Mouse (Mus musculus) midbrain, postnatal 0 days (tissue): ENCODE measurements around the gene Ly6g6d. TPM values are rescaled to one million over a fixed set of nuclear protein-coding genes. Genes with fewer than 3 reads are reported as not detected.
"Not testable (repeated sequence)": the region's sequence is repeated elsewhere in the genome, so short reads cannot be mapped to it uniquely, and the experiment has no call there.

Source experiments
- ATAC-seq: fragments of 200-750 bp; cut with Nextera tagmentation; 2 replicates; pipeline ENCODE4 v1.8.0; 2017; ENCODE audit warnings: moderate number of reproducible peaks, mild to moderate bottlenecking, moderate TSS enrichment, moderate library complexity; ENCODE audit not compliant: low FRiP score
- DNase-seq: peaks from one replicate; pipeline ENCODE4 v3.0.0-alpha.2; 2015; ENCODE audit warnings: low spot score
- H3K27ac ChIP-seq: fragments of 300-500 bp; sonication (generic); 2 replicates; pipeline ENCODE4 v1.5.1; 2014; ENCODE audit warnings: low read depth, mild to moderate bottlenecking, low read length, mixed read lengths
- H3K27me3 ChIP-seq: fragments of 300-500 bp; sonication (generic); 2 replicates; pipeline ENCODE4 v1.6.1; 2014; ENCODE audit warnings: low read length, control low read depth, mixed read lengths; ENCODE audit not compliant: insufficient read depth
- H3K36me3 ChIP-seq: fragments of 300-500 bp; sonication (generic); 2 replicates; pipeline ENCODE4 v1.6.1; 2014; ENCODE audit warnings: low read length, control low read depth, mixed read lengths; ENCODE audit not compliant: insufficient read depth
- H3K4me1 ChIP-seq: fragments of 300-500 bp; sonication (generic); 2 replicates; pipeline ENCODE4 v1.6.1; 2014; ENCODE audit warnings: mild to moderate bottlenecking, control low read depth, antibody characterized with exemption, low read length, mixed read lengths; ENCODE audit not compliant: insufficient read depth
- H3K4me2 ChIP-seq: fragments of 300-500 bp; sonication (generic); 2 replicates; pipeline ENCODE4 v1.6.1; 2014; ENCODE audit warnings: low read depth, mild to moderate bottlenecking, low read length, mixed read lengths; ENCODE audit not compliant: poor library complexity, severe bottlenecking
- H3K4me3 ChIP-seq: fragments of 300-500 bp; sonication (generic); 2 replicates; pipeline ENCODE4 v1.5.1; 2014; ENCODE audit warnings: low read depth, mild to moderate bottlenecking, low read length, moderate library complexity
- H3K9ac ChIP-seq: fragments of 300-500 bp; sonication (generic); replicated peaks from 2 replicates; pipeline ENCODE4 v1.6.1; 2014; ENCODE audit warnings: mild to moderate bottlenecking, low read length, moderate library complexity, mixed read lengths; ENCODE audit not compliant: poor library complexity, severe bottlenecking
- H3K9me3 ChIP-seq: fragments of 300-500 bp; sonication (generic); 2 replicates; pipeline ENCODE4 v1.6.1; 2016; ENCODE audit warnings: low read length, control low read depth
- CTCF ChIP-seq: IDR thresholded peaks from 2 replicates; pipeline ENCODE4 v1.5.1; 2016; ENCODE audit warnings: antibody characterized with exemption, mild to moderate bottlenecking
- WGBS: fragments of 180-500 bp; shearing (Covaris S2); extraction: QIAGEN DNeasy Blood & Tissue Kit; methylation state at CpG from one replicate; pipeline ENCODE4 v1.1.7; 2014; 5-methylcytosine and 5-hydroxymethylcytosine counted together
- polyA plus RNA-seq: library from polyadenylated mRNA; unstranded; fragments of >200 nt; fragmentation: Nextera tagmentation; extraction: Ambion mirVana; gene quantifications from 2 replicates; pipeline ENCODE4 v1.2.1, GENCODE M21; 2015
- total RNA-seq: library from RNA; depleted of rRNA; stranded (reverse); fragments of >200 nt; gene quantifications from 2 replicates; pipeline ENCODE4 v1.2.3, GENCODE M21; 2014

Gene Ly6g6d
- total and polyA plus RNA-seq, 2 experiments from 2014 or later, result 1.1 TPM; not detected in 1

DNA sequence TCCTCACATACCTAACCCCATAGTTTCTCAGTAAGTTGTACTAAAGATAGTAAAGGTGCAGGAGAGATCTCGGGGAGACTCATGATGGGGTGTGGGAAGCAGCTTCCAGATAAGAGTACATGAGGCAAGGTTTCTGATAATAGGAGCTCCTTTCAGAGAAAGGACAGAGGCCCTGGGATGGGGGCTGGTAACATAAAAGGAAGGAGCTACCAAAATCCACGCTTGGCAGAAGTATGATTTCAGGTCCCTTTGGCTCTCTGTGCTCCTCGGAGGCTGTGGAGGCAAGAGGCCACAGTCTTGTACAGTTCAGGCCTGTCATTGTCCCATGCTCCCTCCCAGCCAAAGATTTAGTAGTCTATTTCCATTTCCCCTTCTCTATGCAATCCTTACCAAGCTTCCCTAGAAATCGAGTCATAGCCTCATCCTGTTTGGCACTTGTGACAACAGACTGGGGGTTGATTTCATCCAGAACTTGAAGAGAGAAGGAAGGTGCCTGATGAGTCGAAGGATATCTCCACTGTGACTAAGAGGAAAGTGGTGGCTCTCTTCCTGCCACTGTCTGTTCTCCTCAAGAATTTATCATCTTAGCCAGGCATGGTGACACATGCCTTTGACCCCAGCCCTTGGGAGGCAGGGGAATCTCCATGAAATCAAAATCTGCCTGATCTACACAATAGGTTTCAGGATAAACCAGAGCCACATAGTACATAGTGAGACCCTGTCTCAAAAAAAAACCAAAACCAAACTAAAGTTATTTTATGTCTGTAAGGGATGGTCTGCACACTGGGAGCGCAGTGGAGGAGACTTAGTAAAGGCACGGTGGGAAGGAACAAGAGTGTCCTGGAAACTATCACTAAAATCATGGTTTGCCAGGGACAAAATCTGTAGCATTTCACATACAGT lies 32.7 kb downstream of the Ly6g6d start:
- 84% methylated on average over 7 of the region's 7 CpGs for WGBS
- no peaks in the 10 kb centered on the region for H3K9me3 ChIP-seq
- no peaks in the 10 kb centered on the region; the same call in 1 of the 2 replicates for H3K4me1 ChIP-seq
- no peak for TF ChIP-seq CTCF
- no peak overlapping the region; the same call in 1 of the 2 replicates for H3K4me3 ChIP-seq
- peak overlapping the region; percentile 98 for H3K4me2 ChIP-seq
- no peaks in the 10 kb centered on the region for H3K27me3 ChIP-seq
- ATAC-seq (no peak), DNase-seq (no peak)
- no peak overlapping the region for H3K27ac ChIP-seq
- peak overlapping the region; percentile 77; the same call in 1 of the 2 replicates for H3K9ac ChIP-seq
- H3K36me3 ChIP-seq, result no peaks in the 10 kb centered on the region

DNA sequence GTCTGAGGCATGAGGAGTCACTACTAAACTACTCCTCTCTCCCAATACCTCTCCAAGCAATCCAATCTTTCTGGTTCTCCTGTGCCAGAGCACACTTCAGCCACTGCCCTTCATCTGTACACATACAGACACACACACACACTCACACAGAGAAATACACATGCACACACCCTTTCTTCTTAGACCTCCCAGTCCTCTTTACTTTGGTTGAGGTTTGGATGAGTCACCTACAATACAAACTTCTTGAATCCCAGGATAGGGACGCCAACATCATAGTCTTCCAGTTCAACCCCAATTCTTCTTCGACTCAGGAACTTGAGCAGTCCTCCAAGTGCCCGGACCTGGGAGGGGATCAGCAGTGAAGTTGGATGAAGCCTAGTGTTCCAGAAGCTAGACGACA lies 34.1 kb downstream of the Ly6g6d start:
- Histone ChIP-seq H3K4me2 (no peak overlapping the region), H3K9me3 (no peaks in the 10 kb centered on the region), H3K4me3 (no peak overlapping the region), H3K9ac (no peak overlapping the region), H3K27me3 (no peaks in the 10 kb centered on the region), H3K4me1 (no peaks in the 10 kb centered on the region; the same call in 1 of the 2 replicates), H3K36me3 (no peaks in the 10 kb centered on the region), H3K27ac (no peak overlapping the region)
- DNase-seq (no peak), ATAC-seq (no peak)
- TF ChIP-seq CTCF, result no peak
- 94% methylated on average over 4 of the region's 4 CpGs for WGBS

DNA sequence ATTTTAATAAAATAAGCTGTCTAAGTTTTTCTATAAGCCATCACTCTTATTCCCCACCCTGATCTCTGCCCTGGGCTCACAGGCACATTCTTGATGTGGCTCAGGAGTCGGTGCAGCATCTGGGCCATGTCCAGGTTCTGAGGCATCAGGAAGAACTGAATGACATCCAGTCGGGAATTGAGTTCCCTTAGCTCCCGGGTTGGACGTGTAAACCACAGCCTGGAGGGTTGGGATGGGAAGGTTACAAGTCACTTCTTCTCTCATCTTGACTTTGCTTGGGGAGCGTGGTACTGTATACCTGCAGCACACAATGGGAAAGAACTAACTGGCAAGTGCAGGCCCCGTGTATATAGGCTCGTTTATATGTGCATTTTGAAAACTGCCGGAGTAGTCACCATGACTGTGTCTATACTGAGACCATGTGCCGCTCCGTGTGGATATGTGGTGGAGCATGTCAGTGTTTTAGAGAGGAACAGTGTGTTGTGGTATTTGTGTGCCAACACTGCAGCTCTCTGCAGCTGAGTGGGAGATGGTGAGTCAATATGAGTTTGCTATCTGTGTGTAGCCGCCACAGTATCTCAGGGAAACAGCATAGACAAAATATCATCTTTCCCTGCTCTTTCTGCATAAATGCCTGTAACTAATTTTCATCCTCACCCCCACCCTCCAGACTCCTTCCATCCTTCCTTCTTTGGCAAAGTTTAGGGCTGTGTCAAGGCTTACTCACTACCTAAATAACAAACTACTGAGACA lies 38.6 kb downstream of the Ly6g6d start:
- Histone ChIP-seq H3K36me3 (no peaks in the 10 kb centered on the region), H3K9ac (no peak overlapping the region), H3K4me1 (no peaks in the 10 kb centered on the region), H3K4me3 (no peak overlapping the region), H3K27ac (no peak overlapping the region), H3K9me3 (no peaks in the 10 kb centered on the region), H3K27me3 (no peaks in the 10 kb centered on the region), H3K4me2 (no peak overlapping the region)
- no peak for ATAC-seq
- no peak for TF ChIP-seq CTCF
- 90% methylated on average over 11 of the region's 11 CpGs for WGBS
- DNase-seq, result no peak

DNA sequence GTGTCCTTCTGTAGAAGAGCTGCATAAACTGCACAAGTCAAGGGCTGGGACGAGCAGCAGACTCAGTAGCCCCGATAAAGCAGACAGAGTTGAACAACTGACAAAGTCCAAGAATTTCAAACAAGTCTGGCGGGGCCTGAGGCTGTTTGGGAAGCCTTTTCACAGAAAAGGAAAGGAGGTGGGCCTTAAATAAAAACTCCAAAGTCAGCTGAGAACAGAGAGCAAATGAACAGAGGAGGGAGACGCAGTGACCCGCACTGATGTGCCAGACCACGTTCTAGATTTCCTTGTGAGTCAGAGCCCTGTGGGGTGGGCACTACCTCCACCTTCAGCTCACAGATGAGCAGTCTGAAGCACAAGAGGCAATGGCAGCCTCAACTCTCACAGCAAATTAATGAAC lies 43.0 kb downstream of the Ly6g6d start:
- no peak for TF ChIP-seq CTCF
- H3K9ac ChIP-seq, result no peak overlapping the region
- DNase-seq (no peak), ATAC-seq (no peak)
- whole genome bisulfite sequencing, result 81% methylated on average over 6 of the region's 6 CpGs
- no peaks in the 10 kb centered on the region for H3K4me1 ChIP-seq
- no peak overlapping the region for H3K4me3 ChIP-seq
- no peaks in the 10 kb centered on the region for H3K9me3 ChIP-seq
- H3K27ac ChIP-seq, result no peak overlapping the region
- H3K36me3 ChIP-seq, result no peaks in the 10 kb centered on the region
- no peak overlapping the region for H3K4me2 ChIP-seq
- H3K27me3 ChIP-seq, result no peaks in the 10 kb centered on the region

DNA sequence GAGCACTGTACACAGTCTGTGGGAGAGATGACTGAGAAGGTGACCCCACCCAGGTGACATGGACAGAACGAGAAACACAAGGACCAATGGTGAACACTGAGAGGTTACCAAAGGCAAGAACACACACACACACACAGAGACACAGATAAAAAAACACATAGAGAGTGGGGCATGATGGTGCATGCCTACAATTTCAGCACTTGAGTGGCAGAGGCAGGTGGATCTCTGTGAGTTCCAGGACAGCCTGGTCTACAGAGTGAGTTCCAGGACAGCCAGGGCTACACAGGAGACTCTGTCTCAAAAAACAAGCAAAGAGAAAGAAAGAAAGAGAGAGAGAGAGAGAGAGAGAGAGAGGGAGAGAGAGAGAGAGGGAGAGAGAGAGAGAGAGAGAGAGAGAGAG lies 44.2 kb downstream of the Ly6g6d start:
- H3K4me3 ChIP-seq, H3K27me3 ChIP-seq, H3K27ac ChIP-seq, DNase-seq, H3K9me3 ChIP-seq, ATAC-seq, H3K36me3 ChIP-seq, H3K4me2 ChIP-seq, H3K4me1 ChIP-seq, H3K9ac ChIP-seq: not testable (repeated sequence)
- WGBS, result 77% methylated on average over 1 of the region's 1 CpGs
